Comparison of ENCODE assay signal across 33 mouse cellular contexts in genomic region chr16:4096141-4096540, GRCm38 (mm10). TPM values are rescaled to one million over a fixed set of nuclear protein-coding genes. Genes with fewer than 3 reads are reported as not detected.
A peak's percentile ranks its signal among the peaks of the same experiment; 100 is the strongest.
DNase-seq lines count a peak whose midpoint lies in the region; ATAC-seq lines count a peak whose summit lies in the region.
"Had no signal": no experiment of that assay in that cellular context is flagged by ENCODE, and none has a peak within 500 bp of the region (broad histone marks: within the 10 kb centered on the region; RNA-seq: fewer than 3 reads in every experiment).

No protein-coding gene starts in this region.

- no peak overlapping the region for H3K9ac ChIP-seq in kidney, embryonic 14.5 days (ENCODE audit: low read depth, low read length)
- H3K9ac ChIP-seq: embryonic facial prominence, embryonic 13.5 days; heart, embryonic 12.5 days; hindbrain, embryonic 13.5 days; limb, embryonic 12.5 days; midbrain, embryonic 12.5 days; neural tube, embryonic 12.5 days; stomach, embryonic 15.5 days had no signal

- no peak overlapping the region for H3K4me2 ChIP-seq in kidney, embryonic 14.5 days (replicated peaks; ENCODE audit: low read depth, low read length)
- H3K4me2 ChIP-seq: embryonic facial prominence, embryonic 13.5 days; heart, embryonic 12.5 days; hindbrain, embryonic 13.5 days; limb, embryonic 12.5 days; midbrain, embryonic 12.5 days; neural tube, embryonic 12.5 days; stomach, embryonic 15.5 days had no signal

- no peaks in the 10 kb centered on the region for H3K4me1 ChIP-seq in kidney, embryonic 14.5 days (ENCODE audit: control insufficient read depth, insufficient read depth, low read length)
- H3K4me1 ChIP-seq: embryonic facial prominence, embryonic 13.5 days; forebrain, embryonic 10.5 days; heart, embryonic 12.5 days; hindbrain, embryonic 13.5 days; limb, embryonic 12.5 days; midbrain, embryonic 12.5 days; neural tube, embryonic 12.5 days; stomach, embryonic 15.5 days had no signal

- WGBS in kidney, embryonic 14.5 days, result 94% methylated on average over 3 of the region's 3 CpGs

- peak; percentile 44 for DNase-seq in layer of hippocampus, adult 11-12 months (ENCODE audit: low spot score)
- DNase-seq in layer of hippocampus, postnatal 25 days (ENCODE audit: extremely low spot score in 1 of 2, low spot score in 1 of 2), result no peak
- peak; percentile 33 to 38 for DNase-seq in right cerebral cortex, adult 2 months (ENCODE audit: low spot score in 2 of 2)
- no peak for DNase-seq in right cerebral cortex, postnatal 25 days
- peak; percentile 21 for DNase-seq in layer of hippocampus, adult 9-10 months (ENCODE audit: low spot score)
- DNase-seq in adrenal gland, postnatal 4 days (ENCODE audit: low spot score in 2 of 2), result no peak
- DNase-seq: adrenal gland, adult 8-10 months; B cell, adult 2 months; cerebellum, adult 18-20 months; cerebellum, postnatal 10 days; gastrocnemius, postnatal 25 days; heart, adult 2 months; heart, postnatal 4 days; kidney, adult 8-10 months; kidney, postnatal 14 days; lung, postnatal 4 days; thymus, postnatal 14 days had no signal

- no peak overlapping the region for H3K4me3 ChIP-seq in kidney, embryonic 14.5 days (ENCODE audit: low read length)
- H3K4me3 ChIP-seq: embryonic facial prominence, embryonic 13.5 days; forebrain, embryonic 10.5 days; heart, adult 2 months; heart, embryonic 12.5 days; hindbrain, embryonic 13.5 days; limb, embryonic 12.5 days; megakaryocyte, embryonic 14.5 days; midbrain, embryonic 12.5 days; myocyte; neural tube, embryonic 12.5 days; stomach, embryonic 15.5 days had no signal

- peaks cover 91% of the 10 kb centered on the region for H3K36me3 ChIP-seq in kidney, embryonic 14.5 days (ENCODE audit: control insufficient read depth, insufficient read depth, low read length)

- no peaks in the 10 kb centered on the region for H3K27me3 ChIP-seq in kidney, embryonic 14.5 days (ENCODE audit: control insufficient read depth, insufficient read depth, low read length)
- H3K27me3 ChIP-seq: embryonic facial prominence, embryonic 13.5 days; heart, embryonic 12.5 days; hindbrain, embryonic 13.5 days; limb, embryonic 12.5 days; megakaryocyte, embryonic 14.5 days; midbrain, embryonic 12.5 days; neural tube, embryonic 12.5 days; stomach, embryonic 15.5 days had no signal

- no peak overlapping the region for H3K27ac ChIP-seq in kidney, embryonic 14.5 days (ENCODE audit: low read depth, low read length)
- H3K27ac ChIP-seq: embryonic facial prominence, embryonic 13.5 days; forebrain, embryonic 10.5 days; heart, adult 2 months; hindbrain, embryonic 13.5 days; limb, embryonic 12.5 days; midbrain, embryonic 12.5 days; neural tube, embryonic 12.5 days; stomach, embryonic 15.5 days had no signal

- ATAC-seq in kidney, embryonic 14.5 days (ENCODE audit: low FRiP score, low TSS enrichment), result no peak
- ATAC-seq: forebrain, embryonic 16.5 days; intestine, embryonic 16.5 days had no signal

- H3K9me3 ChIP-seq in kidney, embryonic 14.5 days (ENCODE audit: control insufficient read depth, low read length), result no peaks in the 10 kb centered on the region
- H3K9me3 ChIP-seq: embryonic facial prominence, embryonic 13.5 days; forebrain, embryonic 10.5 days; heart, embryonic 12.5 days; hindbrain, embryonic 13.5 days; limb, embryonic 12.5 days; megakaryocyte, embryonic 14.5 days; midbrain, embryonic 12.5 days; neural tube, embryonic 12.5 days; stomach, embryonic 15.5 days had no signal

RNA-seq across cellular contexts. Expression of gene Trap1, which starts 18.5 kb away (rescaled TPM):
- total RNA-seq in layer of hippocampus, postnatal 25 days (2021), result 10 to 100 TPM; 65.0 to 73.1 TPM
- 100 to 1,000 TPM; 156 to 159 TPM for total RNA-seq in adrenal gland, postnatal 4 days (2021)
- polyA plus RNA-seq in kidney, embryonic 14.5 days (2014; fragmentation: Nextera tagmentation; extraction: Ambion mirVana), result 95.9 and 116 TPM in 2 replicates

RNA-seq across cellular contexts. Expression of gene Dnase1, which starts 59.4 kb away (rescaled TPM):
- total RNA-seq in layer of hippocampus, postnatal 25 days (2021), result not detected
- under 1 TPM in 1 of 2 experiments, not detected in 1; 0.39 TPM for total RNA-seq in adrenal gland, postnatal 4 days (2021)
- 4.6 and 8.0 TPM in 2 replicates for polyA plus RNA-seq in kidney, embryonic 14.5 days (2014; fragmentation: Nextera tagmentation; extraction: Ambion mirVana)
- total RNA-seq: adrenal gland, adult 8-10 months; gastrocnemius, postnatal 25 days; heart, adult 2 months; heart, postnatal 4 days; layer of hippocampus, adult 8-10 months; liver, adult 2 months; midbrain, postnatal 0 days had no signal
- polyA plus RNA-seq: heart, adult 2 months had no signal

Comparison
In these comparisons a context has a peak if more than half of its experiments do, and no peak if none do; other contexts are left out.
1. DNase-seq: peak in layer of hippocampus, adult 11-12 months (single experiment), right cerebral cortex, adult 2 months (2 of 2) and layer of hippocampus, adult 9-10 months (single experiment); none in layer of hippocampus, postnatal 25 days (0 of 2), right cerebral cortex, postnatal 25 days (single experiment) and adrenal gland, postnatal 4 days (0 of 2).